Mouse (Mus musculus): ENCODE data around the gene Ccdc124.

The Ccdc124 gene

GRCm38 (mm10) chr8:70894771-70895545 is 21.2 kb upstream of the Ccdc124 start:
- DNase-seq: no peak

GRCm38 (mm10) chr8:70894385-70894720 is 20.6 kb upstream of the Ccdc124 start:
- no peak for DNase-seq

GRCm38 (mm10) chr8:70893656-70894384 is 20.1 kb upstream of the Ccdc124 start:
- peak; percentile 77 for DNase-seq

- DNase-seq: no peak
Measured at GRCm38 (mm10) chr8:70892896-70893655, 19.3 kb upstream of the Ccdc124 start.

GRCm38 (mm10) chr8:70892022-70892895 is 18.5 kb upstream of the Ccdc124 start, which contains the start of gene Slc5a5:
Gene Slc5a5, minus strand, starts transcription at chr8:70892757.
- DNase-seq: no peak

- peak; percentile 63 for DNase-seq
Measured at GRCm38 (mm10) chr8:70891356-70891755, 17.6 kb upstream of the Ccdc124 start.

- no peak for DNase-seq
Measured at GRCm38 (mm10) chr8:70890656-70891055, 16.9 kb upstream of the Ccdc124 start.

- no peak for DNase-seq
Measured at GRCm38 (mm10) chr8:70887669-70888068, 13.9 kb upstream of the Ccdc124 start.

GRCm38 (mm10) chr8:70885612-70886011 is 11.9 kb upstream of the Ccdc124 start:
- DNase-seq: no peak

GRCm38 (mm10) chr8:70884683-70885082 is 10.9 kb upstream of the Ccdc124 start:
- DNase-seq: no peak

GRCm38 (mm10) chr8:70884186-70884585 is 10.5 kb upstream of the Ccdc124 start:
- DNase-seq: no peak

GRCm38 (mm10) chr8:70880546-70880945 is 6.8 kb upstream of the Ccdc124 start:
- DNase-seq: no peak

- no peak for DNase-seq
Measured at GRCm38 (mm10) chr8:70880126-70880525, 6.4 kb upstream of the Ccdc124 start.

GRCm38 (mm10) chr8:70879500-70879899 is 5.8 kb upstream of the Ccdc124 start:
- no peak for DNase-seq

GRCm38 (mm10) chr8:70878178-70878577 is 4.4 kb upstream of the Ccdc124 start:
- no peak for DNase-seq

- DNase-seq: no peak
Measured at GRCm38 (mm10) chr8:70876382-70876781, 2.6 kb upstream of the Ccdc124 start.

GRCm38 (mm10) chr8:70874441-70874840 is 706 bp upstream of the Ccdc124 start:
- DNase-seq: no peak

GRCm38 (mm10) chr8:70872643-70873363 is 932 bp downstream of the Ccdc124 start:
- DNase-seq: no peak

GRCm38 (mm10) chr8:70871195-70871807 is 2.4 kb downstream of the Ccdc124 start:
- no peak for DNase-seq

GRCm38 (mm10) chr8:70869601-70870041 is 4.1 kb downstream of the Ccdc124 start:
- peak; percentile 89 for DNase-seq

- peak; percentile 37 for DNase-seq
Measured at GRCm38 (mm10) chr8:70869199-70869571, 4.5 kb downstream of the Ccdc124 start.

Measured in kidney, adult 9 months (tissue).